Mouse (Mus musculus): ENCODE results near the gene D630036H23Rik. TPM values are rescaled to one million over a fixed set of nuclear protein-coding genes. Genes with fewer than 3 reads are reported as not detected.
"Not testable (repeated sequence)": the region's sequence is repeated elsewhere in the genome, so short reads cannot be mapped to it uniquely, and the experiment has no call there.

D630036H23Rik gene
- 1.6 and 2.3 TPM in 2 replicates for polyA plus RNA-seq (2012; rRNA removed)

- WGBS = under 1% methylated on average over 64 of the region's 64 CpGs
- peak; percentile 88 for DNase-seq
Measured at GRCm38 (mm10) chr12:36381441-36382340, at the start of gene D630036H23Rik, which contains the start of gene Ispd. D630036H23Rik (minus strand) TSS chr12:36382181. Ispd (plus strand) TSS chr12:36381450.

GRCm38 (mm10) chr12:36426163-36427045 is 44.4 kb upstream of the D630036H23Rik start:
- Histone ChIP-seq H3K4me3 (replicated peaks; ENCODE audit: extremely low read depth, low read depth, low read length) (no peak overlapping the region), H3K4me1 (ENCODE audit: control insufficient read depth, insufficient read depth, low read length) (no peaks in the 10 kb centered on the region)
- WGBS = 71% methylated on average over 15 of the region's 15 CpGs
- DNase-seq = no peak
- TF ChIP-seq POLR2A (IDR thresholded peaks at IDR 0.05; ENCODE audit: borderline replicate concordance, extremely low read depth, low read depth, low read length) (no peak), CTCF (IDR thresholded peaks at IDR 0.05; ENCODE audit: insufficient read depth, low read length) (no peak)

More at GRCm38 (mm10) chr12:36381441-36382340, at the start of gene D630036H23Rik, which contains the start of gene Ispd:
- peak within 1 kb of the TSS; percentile 84 for H3K4me3 ChIP-seq (replicated peaks; ENCODE audit: extremely low read depth, low read depth, low read length)
- H3K4me1 ChIP-seq (ENCODE audit: control insufficient read depth, insufficient read depth, low read length) = peaks cover 2% of the 10 kb centered on the region; the same call in 1 of the 2 replicates
- TF ChIP-seq POLR2A (IDR thresholded peaks at IDR 0.05; ENCODE audit: borderline replicate concordance, extremely low read depth, low read depth, low read length) (peak; percentile 83; the same call in 1 of the 2 replicates), CTCF (IDR thresholded peaks at IDR 0.05; ENCODE audit: insufficient read depth, low read length) (no peak)

GRCm38 (mm10) chr12:36425258-36425657 is 43.3 kb upstream of the D630036H23Rik start:
- no peak for DNase-seq
- TF ChIP-seq CTCF (IDR thresholded peaks at IDR 0.05; ENCODE audit: insufficient read depth, low read length) = no peak
- TF ChIP-seq POLR2A (IDR thresholded peaks at IDR 0.05; ENCODE audit: borderline replicate concordance, extremely low read depth, low read depth, low read length) = no peak
- no peaks in the 10 kb centered on the region for H3K4me1 ChIP-seq (ENCODE audit: control insufficient read depth, insufficient read depth, low read length)
- WGBS = 93% methylated on average over 7 of the region's 7 CpGs
- no peak overlapping the region for H3K4me3 ChIP-seq (replicated peaks; ENCODE audit: extremely low read depth, low read depth, low read length)

- no peak for DNase-seq
- Histone ChIP-seq H3K4me3 (replicated peaks; ENCODE audit: extremely low read depth, low read depth, low read length) (no peak overlapping the region), H3K4me1 (ENCODE audit: control insufficient read depth, insufficient read depth, low read length) (no peaks in the 10 kb centered on the region)
- TF ChIP-seq POLR2A (IDR thresholded peaks at IDR 0.05; ENCODE audit: borderline replicate concordance, extremely low read depth, low read depth, low read length) (no peak), CTCF (IDR thresholded peaks at IDR 0.05; ENCODE audit: insufficient read depth, low read length) (no peak)
- WGBS = 68% methylated on average over 10 of the region's 10 CpGs
Measured at GRCm38 (mm10) chr12:36423677-36424076, 41.7 kb upstream of the D630036H23Rik start.

- no peaks in the 10 kb centered on the region for H3K4me1 ChIP-seq (ENCODE audit: control insufficient read depth, insufficient read depth, low read length)
- WGBS = 67% methylated on average over 2 of the region's 2 CpGs
- DNase-seq = no peak
- TF ChIP-seq POLR2A (IDR thresholded peaks at IDR 0.05; ENCODE audit: borderline replicate concordance, extremely low read depth, low read depth, low read length) = no peak
- no peak overlapping the region for H3K4me3 ChIP-seq (replicated peaks; ENCODE audit: extremely low read depth, low read depth, low read length)
Measured at GRCm38 (mm10) chr12:36395115-36395514, 13.1 kb upstream of the D630036H23Rik start.

GRCm38 (mm10) chr12:36386991-36387390 is 5.0 kb upstream of the D630036H23Rik start:
- Histone ChIP-seq H3K4me3 (replicated peaks; ENCODE audit: extremely low read depth, low read depth, low read length) (no peak overlapping the region), H3K4me1 (ENCODE audit: control insufficient read depth, insufficient read depth, low read length) (no peaks in the 10 kb centered on the region; the same call in 1 of the 2 replicates)
- 90% methylated on average over 4 of the region's 4 CpGs for WGBS
- TF ChIP-seq CTCF (IDR thresholded peaks at IDR 0.05; ENCODE audit: insufficient read depth, low read length) = no peak
- TF ChIP-seq POLR2A (IDR thresholded peaks at IDR 0.05; ENCODE audit: borderline replicate concordance, extremely low read depth, low read depth, low read length) = no peak
- no peak for DNase-seq

- 42% methylated on average over 6 of the region's 6 CpGs for WGBS
Measured at GRCm38 (mm10) chr12:36385386-36385785, 3.4 kb upstream of the D630036H23Rik start.

GRCm38 (mm10) chr12:36380806-36381205 is 1.2 kb downstream of the D630036H23Rik start:
- 58% methylated on average over 5 of the region's 5 CpGs for WGBS
- Histone ChIP-seq H3K4me1 (ENCODE audit: control insufficient read depth, insufficient read depth, low read length) (peaks cover 2% of the 10 kb centered on the region; the same call in 1 of the 2 replicates), H3K4me3 (replicated peaks; ENCODE audit: extremely low read depth, low read depth, low read length) (no peak overlapping the region)
- TF ChIP-seq CTCF (IDR thresholded peaks at IDR 0.05; ENCODE audit: insufficient read depth, low read length) = no peak
- no peak for TF ChIP-seq POLR2A (IDR thresholded peaks at IDR 0.05; ENCODE audit: borderline replicate concordance, extremely low read depth, low read depth, low read length)
- peak; percentile 7 for DNase-seq

More at GRCm38 (mm10) chr12:36385386-36385785, 3.4 kb upstream of the D630036H23Rik start:
- Histone ChIP-seq H3K4me3 (replicated peaks; ENCODE audit: extremely low read depth, low read depth, low read length) (no peak overlapping the region), H3K4me1 (ENCODE audit: control insufficient read depth, insufficient read depth, low read length) (peaks cover 2% of the 10 kb centered on the region; the same call in 1 of the 2 replicates)
- DNase-seq = no peak
- TF ChIP-seq POLR2A (IDR thresholded peaks at IDR 0.05; ENCODE audit: borderline replicate concordance, extremely low read depth, low read depth, low read length) = no peak
- TF ChIP-seq CTCF (IDR thresholded peaks at IDR 0.05; ENCODE audit: insufficient read depth, low read length) = no peak

- DNase-seq = no peak
- no peak for TF ChIP-seq POLR2A (IDR thresholded peaks at IDR 0.05; ENCODE audit: borderline replicate concordance, extremely low read depth, low read depth, low read length)
- TF ChIP-seq CTCF (IDR thresholded peaks at IDR 0.05; ENCODE audit: insufficient read depth, low read length) = no peak
- Histone ChIP-seq H3K4me3 (replicated peaks; ENCODE audit: extremely low read depth, low read depth, low read length) (no peak overlapping the region), H3K4me1 (ENCODE audit: control insufficient read depth, insufficient read depth, low read length) (peaks cover 2% of the 10 kb centered on the region; the same call in 1 of the 2 replicates)
- 50% methylated on average over 3 of the region's 3 CpGs for WGBS
Measured at GRCm38 (mm10) chr12:36380254-36380653, 1.7 kb downstream of the D630036H23Rik start.

- 81% methylated on average over 3 of the region's 4 CpGs for WGBS
- not testable (repeated sequence) for H3K4me1 ChIP-seq (ENCODE audit: control insufficient read depth, insufficient read depth, low read length); H3K4me3 ChIP-seq (replicated peaks; ENCODE audit: extremely low read depth, low read depth, low read length); DNase-seq
Measured at GRCm38 (mm10) chr12:36376391-36376790, 5.6 kb downstream of the D630036H23Rik start.
